Mouse (Mus musculus) CD4-positive, CD25-positive, alpha-beta regulatory T cell, adult 4 months (primary cell): ENCODE measurements around the gene Mettl21a. TPM values are rescaled to one million over a fixed set of nuclear protein-coding genes. Genes with fewer than 3 reads are reported as not detected.
"Not testable (repeated sequence)": the region's sequence is repeated elsewhere in the genome, so short reads cannot be mapped to it uniquely, and the experiment has no call there.

ENCODE experiments used
- ATAC-seq: one replicate; pipeline ENCODE4 v1.8.0; 2017
- polyA plus RNA-seq, 2 experiments: library from polyadenylated mRNA; unstranded; fragments of 100-300 nt; shearing (Covaris generic); gene quantifications; one replicate each; pipeline ENCODE4 v1.2.1; 2017

Mettl21a gene
- 10 to 100 TPM; 27.2 to 31.9 TPM for polyA plus RNA-seq

DNA sequence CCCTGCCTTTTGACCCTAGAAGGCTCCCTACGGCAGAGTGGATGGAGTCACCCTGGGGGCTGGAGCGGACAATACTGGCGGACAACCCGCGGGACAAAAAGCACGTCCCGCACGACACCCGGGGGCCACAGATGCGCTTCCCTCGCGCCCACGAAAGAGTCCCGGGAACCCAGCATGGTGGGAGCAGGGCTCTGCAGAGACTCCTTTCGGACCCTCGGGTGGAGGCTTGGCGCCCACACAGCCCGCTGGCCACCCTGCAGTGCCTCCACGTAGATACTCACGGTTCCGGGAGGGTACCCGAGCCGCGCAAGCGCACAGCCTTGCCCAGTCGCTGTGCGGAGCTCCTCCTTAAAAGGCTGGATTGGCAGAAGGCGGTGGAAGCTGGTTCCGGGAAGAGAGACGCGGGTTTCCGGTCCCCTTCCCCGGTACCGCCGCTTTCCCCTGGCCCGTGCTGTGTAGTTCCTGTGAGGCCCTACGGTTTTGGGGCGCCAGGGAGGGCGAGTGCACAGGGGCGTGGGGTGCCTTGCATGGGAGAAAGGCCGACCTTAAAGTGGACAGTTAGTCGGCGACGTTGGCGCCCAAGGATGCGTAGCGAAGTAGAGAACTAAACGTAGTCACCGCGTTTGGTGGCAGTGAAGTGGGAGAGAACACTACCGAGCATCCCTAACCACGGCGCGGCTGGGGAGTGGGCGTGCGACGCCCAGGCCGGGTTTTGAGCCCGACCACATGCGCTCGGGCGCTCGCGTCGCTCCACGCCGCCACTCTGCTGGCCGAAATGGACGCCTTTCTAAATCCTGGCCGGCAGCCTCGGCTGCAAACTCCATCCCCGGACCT is at the start of gene Mettl21a:
TSS of gene Mettl21a (minus strand) at position 362 of the 834 bp plus-strand sequence.
- peak; percentile 84 for ATAC-seq

DNA sequence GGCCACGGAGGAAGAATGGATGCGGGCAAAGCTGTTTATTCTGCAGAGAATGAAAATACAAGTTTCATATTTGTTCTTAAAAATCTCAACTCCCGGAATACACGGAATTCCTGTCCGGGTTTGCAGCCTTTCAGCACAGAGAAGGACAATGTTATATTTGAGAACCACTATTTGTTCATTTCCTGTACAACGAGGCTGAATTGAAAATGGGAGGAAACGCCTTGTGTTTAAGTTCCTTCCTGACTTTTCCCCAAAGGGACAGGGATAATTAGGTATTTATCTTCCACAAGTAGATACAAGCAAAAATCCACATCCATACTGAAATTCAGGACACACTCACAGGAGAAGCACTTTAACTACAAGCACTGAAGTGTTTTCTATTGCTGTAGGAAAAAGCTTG is 41.8 kb upstream of the Mettl21a start:
- no peak for ATAC-seq

DNA sequence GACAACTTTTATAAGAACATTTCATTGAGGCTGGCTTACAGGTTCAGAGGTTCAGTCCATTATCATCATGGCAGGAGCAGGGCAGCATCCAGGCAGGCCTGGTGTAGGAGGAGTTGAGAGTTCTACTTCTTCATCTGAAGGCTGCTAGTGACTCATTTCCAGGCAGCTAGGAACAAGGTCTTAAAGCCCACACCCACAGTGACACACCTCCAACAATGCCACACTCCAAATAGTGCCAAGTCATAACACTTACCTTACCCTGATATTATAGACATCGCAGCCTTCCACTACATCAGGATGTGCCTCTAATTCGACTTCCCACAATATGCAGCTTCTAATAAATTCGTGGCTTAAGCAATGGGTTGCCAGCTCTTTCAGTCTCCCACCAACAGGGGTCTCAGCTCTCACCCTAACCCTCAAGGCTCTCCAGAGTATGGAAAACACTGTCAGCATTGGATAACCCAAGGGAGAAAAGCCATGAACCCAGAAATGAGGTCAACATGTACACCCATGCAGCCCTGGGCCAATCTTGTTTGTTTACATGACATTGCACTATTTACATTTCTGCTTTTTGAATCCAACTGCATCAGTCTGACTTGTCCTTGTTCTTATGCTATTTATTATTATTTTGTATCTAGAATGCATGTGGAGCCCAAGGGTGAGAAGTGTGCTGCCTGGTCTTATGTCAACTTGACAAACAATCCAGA is 39.5 kb upstream of the Mettl21a start:
- ATAC-seq: no peak

DNA sequence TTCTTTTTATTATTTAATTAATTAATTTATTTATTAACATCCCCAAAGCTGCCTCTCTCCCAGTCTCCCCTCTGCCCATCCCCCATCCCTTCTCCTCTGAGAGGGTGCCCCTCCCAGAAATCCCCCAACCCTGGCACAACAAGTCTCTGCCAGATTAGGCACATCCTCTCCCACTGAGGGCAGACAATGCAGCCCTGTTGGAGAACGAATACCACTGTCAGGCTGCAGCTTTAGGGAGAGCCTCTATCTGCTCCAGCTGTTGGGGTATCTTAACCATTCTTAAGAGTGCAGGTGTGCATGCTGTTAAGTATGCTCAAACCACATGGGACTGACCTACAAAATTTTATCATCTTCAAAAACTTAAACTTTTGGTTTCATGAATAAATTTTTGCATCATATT is 38.4 kb upstream of the Mettl21a start:
- ATAC-seq: no peak

DNA sequence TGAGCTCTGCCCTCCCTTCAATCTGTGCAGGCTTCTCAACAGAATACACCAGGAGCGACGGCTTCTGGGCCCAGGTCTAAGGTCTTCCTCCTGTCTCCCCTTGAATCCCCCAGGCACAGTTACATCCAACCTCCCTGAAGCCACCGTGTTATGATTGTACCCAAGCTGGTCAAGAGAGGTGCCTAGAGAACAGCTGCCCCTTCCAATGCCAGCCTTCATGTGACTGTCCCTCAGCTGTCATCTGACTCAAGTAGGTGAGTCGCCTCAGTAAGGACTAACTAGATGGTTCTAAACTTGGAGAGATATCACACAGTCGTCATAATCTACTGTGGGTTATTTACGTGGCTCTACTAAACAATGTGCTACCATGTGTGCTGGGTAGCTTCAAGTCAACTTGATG is 36.7 kb upstream of the Mettl21a start:
- no peak for ATAC-seq

DNA sequence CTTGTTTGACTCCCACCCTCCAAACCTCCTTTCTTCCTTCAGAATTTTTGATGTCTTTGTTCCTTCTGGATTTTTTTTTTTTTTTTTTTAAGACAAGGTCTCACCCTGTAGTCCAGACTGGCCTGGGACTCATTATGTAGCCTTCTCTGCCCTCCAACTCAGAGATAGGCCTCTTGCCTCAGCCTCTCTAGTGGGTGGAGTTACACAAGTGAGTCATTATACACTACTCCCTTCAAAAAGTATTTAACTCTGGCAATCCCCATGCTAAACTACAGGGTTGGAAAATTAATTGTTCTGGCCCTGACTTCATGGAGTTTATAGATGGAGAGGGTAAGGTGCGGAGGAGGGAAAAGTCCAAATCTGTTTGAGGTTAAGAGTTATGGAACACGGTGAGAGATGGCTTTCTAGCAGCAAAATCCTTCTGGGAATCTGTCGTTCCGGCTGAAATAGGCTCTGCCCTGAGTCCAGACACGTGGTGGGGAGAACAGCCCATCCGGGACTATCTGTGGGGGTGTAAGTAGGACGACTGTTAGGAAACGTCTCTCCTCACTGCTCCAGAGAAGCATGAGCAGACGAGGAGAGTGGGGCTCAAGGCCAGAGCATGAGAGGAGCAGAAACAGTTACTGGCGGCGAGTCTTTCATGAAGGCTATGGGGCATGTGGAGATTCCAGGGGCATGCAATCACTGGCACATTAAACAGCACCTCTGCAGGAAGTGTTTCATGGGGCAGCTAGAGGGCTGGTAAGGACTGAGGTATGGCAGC is 32.5 kb upstream of the Mettl21a start:
- no peak for ATAC-seq

DNA sequence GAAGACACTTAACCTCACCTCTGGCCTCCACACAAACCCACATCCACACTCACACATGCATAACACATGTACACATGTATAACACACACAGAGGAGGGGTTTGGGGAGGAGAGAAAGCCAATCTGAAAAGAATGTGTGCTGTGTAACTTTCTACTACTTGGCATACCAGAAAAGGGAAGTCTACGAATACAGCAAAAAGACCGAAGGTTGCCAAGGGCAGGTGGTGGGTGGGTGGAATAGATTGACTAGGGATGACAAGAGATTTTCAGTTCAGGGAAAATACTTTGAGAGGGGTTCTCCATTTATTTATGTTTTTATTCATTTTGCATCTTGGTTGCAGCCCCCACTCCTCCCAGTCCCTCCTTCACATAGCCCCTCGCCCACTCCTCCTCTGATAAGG is 27.5 kb upstream of the Mettl21a start:
- ATAC-seq: no peak

DNA sequence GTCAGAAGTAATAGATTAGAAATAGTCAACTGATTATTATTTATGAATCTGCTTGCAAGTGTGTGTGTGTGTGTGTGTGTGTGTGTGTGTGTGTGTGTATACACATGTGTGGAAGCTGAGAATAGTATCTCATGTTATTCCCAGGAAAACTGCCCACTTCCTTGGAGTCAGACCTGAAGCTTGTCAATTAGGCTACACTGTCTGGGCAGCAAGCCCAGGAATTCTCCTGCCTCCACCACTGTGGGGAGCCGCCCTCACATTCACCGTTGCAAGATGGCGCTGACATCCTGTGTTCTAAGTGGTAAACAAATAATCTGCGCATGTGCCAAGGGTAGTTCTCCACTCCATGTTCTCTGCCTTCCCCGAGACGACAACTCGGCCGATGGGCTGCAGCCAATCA is 25.5 kb upstream of the Mettl21a start:
- ATAC-seq: not testable (repeated sequence)

DNA sequence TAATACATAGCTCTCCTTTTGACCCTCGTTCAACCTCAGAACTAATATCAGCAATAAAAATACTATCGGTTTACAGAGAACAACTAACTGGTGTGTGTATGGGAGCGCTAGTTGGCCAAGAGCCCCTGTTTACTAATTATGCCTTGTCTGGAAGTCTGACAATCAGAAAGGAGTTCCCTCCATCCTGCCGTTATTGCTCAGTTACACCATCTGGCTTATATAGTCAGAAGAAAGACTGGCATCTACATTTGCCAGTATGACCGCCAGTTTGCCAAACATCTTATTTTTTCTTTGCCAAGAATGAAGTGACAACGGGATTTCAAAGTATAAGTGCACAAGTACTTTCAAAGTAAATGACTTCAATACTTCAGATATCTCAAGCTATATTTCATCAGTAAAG is 24.0 kb upstream of the Mettl21a start:
- no peak for ATAC-seq

DNA sequence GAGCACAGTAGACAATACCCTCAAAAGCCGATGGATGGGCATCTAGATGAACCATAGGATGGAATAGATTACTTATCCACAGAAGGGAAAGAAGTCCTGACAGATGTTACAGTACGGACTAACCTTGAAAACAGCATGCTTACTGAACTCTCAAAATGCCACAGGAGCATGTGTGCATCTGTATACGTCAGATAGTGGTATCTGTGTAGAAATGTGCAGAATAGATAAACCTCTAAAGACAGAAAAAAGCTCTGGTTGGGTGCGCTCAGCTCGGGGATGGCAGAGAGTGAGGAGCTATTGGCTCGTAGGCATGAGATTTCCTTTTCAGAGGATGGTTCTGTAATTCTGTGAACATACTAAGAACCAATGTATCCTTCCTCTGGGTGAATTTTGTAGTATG is 22.2 kb upstream of the Mettl21a start:
- no peak for ATAC-seq

DNA sequence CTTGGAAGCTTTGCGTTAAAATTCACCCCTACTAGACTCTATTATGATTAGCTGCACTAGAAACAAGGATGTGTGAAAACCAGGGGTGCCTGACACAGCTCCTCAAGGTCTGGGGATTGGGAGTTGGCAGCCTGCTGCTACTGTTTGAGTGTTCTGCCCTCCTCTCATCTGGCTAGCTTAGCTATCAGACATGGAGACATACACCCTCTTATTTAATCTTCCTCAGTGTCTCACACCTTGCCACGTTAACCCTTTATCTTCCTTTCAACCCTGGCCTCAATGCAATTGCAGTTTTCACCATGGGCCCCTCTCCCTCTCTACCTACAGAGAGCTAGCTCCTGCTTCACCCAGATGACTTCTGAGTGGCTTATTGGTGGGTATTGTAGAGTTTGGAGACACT is 18.6 kb upstream of the Mettl21a start:
- ATAC-seq: no peak

DNA sequence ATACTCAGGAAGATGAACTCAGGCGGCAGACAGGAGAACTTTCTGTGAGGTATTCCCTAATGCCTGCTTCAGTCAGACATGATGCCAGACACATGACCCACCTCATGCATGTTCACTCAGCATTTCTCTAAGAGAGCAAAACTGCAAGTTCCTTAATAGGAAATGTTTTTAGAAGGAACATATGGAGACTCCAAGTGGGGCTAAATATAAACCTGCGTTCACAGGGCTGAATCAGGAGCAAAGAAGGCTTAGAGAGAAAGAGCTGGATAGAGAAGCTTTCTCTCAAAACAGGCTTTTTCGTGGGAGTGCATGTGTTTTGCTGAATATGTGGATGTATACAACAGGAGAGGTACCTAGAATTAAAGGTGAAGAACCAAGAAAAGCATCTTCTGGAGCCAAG is 16.2 kb upstream of the Mettl21a start:
- no peak for ATAC-seq

DNA sequence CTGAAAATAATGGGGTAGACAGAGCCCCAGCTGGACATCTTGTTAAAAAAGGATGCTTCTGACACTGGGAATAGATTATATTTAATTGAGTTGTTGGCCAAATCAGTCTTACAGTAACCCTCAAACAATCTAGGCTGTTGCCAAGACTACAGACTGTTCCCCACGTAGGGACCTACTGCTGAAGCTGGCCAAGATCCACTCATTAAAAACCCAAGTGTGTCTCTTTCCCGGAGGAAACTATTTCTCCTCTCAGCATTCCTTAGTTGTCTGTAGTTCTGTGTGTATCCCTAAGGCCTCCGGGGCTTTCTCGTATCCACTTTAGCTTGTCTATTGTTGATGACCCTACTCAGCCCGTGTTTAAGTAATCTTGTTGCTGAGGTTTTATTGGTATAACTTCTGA is 14.5 kb upstream of the Mettl21a start:
- ATAC-seq: no peak

DNA sequence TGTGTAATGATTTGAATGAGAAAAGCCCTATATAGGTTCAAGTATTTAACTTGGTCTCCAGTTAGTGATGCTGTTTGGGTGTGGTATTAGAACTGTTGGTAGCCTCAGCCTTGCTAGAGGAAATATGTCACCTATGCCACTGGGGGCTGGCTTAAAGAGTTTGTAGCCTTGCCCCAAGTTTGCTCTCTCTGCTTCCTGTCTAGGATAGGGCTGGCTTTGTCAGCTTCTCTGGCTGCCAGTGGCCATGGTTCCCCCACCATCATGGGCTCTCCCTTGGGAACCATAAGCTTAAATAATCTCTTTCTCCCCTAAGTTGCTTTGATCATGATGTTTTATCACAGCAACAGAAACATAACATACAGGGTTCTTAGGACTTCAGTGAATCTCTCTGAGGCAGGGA is 8.2 kb upstream of the Mettl21a start:
- ATAC-seq: no peak

DNA sequence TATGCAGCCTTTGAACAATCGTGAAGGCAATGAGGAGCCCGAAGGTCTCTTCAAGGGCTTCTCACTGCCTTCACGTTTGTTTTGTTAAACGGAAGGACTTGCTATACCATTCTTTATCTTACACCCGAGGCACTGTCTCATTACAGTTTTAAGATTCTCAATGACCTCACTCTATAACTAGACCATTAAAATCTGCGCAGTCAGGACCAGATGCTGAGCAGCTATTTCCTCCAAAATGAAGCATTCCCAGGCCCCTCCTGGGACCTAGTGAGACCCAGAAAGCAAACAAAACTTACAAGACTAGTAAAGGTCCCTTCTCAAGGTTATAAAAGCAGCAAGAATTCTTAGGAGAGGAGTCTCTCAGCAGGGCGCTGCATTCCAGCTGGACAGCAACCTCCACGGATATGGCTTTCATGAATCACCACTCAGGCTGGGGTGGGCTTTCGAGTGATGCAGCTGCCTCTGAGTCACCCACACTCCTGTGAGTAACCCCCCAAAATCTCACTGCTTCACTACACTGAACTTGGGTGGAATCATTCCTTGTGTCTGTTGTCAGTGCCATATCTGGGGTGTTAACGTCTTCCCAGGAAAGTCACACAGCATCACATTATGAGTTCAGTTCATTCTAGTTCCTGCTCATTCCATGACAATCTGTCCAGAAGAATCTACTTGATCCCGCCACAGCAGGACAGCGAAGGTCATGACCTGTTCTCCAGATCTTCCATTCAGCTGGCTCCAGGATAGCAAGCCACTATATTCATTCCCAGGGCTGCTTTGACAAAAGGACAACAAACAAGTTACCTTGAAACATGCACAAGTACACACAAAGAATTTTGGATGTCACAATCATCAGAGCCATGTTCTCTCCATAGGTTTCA is 6.8 kb upstream of the Mettl21a start:
- ATAC-seq: no peak

DNA sequence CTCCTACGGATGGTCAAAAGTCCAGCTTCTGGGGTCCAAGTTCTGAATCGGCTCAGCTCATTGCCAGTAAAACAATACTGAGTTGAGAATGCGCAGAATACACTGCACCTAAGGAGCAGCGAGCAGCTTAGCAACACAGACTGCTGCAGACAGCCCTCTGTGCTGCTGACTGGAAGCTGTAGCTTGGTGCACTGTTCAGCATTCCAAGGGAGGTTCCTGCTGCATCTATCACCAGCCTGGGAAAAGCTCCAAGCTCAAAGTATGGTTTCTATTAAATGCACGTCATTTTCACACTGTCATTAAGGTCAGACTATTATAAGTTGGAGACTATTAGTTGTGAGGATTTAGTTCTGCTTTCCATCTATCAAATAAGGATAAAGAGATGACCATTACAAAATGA is 4.1 kb upstream of the Mettl21a start:
- ATAC-seq: no peak

DNA sequence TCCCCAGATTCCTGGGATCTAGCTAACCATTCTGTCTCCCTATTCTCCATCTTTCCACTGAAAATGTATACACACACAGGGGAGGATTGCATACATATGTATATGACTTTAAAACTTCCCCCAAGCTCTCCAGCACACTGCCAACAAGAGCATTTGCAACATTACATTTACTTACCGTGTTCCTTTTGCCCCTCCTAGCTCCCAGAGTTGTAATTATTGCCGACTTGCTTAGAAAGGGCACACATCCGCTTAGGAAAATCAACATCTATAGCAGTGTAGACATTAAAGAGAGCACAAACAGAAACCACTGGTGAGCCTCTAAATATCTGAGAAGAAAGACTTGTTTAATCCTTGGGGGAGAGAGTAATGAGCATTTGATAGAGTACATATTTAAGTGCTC is 1.2 kb upstream of the Mettl21a start:
- no peak for ATAC-seq

DNA sequence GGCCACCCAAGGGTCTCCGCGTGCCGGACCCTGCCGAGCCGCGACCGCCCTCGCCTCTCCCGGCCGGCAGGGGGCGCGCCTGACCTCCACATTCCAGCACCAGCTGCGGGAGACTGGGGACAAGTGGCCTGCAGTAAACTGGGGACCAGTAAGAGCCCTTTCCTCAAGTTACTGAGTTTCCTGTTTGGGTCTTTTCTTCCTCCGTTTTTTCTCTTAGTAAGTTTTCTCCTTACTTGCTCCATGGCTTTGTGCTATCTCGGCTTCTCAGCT is 608 bp upstream of the Mettl21a start:
- peak; percentile 42 for ATAC-seq

DNA sequence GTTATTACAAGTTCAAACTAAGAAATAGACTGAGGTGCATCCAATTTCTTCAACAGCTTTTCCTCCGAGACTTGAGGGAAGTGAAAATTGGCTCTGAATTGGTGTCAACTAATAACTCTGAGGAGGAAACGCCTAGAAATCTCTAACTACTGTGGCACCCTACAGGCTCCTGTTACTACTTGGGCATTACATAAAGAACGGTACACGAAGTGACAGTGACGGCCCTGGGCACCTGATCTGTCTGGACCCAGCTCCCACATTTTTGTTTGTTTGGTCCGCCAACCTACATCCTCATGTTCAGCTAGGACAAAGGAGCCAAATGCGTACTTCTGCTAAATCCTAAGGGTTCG is 536 bp downstream of the Mettl21a start:
- peak; percentile 5 for ATAC-seq

DNA sequence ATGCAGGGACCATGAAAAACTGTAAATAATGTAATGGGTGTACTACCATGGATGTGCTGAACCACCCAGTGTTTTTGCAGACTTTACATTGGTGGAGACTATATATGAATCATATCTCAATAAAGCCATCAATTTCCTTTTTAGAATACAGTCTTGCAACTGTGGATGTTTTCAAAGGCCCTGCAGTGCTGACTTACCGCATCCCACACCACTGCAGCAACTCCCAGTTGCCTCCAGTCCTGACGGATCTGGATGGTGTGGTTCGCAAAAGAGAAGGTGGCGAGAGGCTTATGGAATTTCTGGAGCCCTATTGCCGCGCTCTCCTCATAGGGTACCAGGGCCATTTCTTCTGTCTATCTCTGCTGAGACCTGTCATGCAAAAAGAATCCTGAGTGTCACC is 966 bp downstream of the Mettl21a start:
- ATAC-seq: no peak

DNA sequence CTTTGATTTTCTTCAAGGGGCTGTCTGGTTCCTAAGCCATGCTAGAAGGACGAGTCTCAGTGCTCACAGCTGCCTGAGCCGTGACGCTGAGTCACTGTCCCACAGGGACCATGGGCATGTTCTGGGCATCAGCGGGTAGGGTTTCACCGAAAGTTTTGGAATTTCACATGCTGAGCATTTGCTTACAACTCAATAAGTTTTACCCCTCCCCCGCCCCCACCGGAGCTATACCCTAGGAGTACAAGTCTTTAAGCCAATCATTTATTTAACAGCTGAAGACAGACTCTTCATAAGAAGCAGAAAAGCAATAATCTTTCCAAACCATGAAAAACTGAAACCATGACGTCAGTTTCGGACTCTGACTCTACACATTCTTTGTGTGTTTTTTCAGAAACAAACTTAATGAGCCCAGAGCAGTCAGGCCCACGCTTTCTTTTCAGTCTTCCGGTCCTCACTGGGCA is 1.5 kb downstream of the Mettl21a start:
- peak; percentile 9 for ATAC-seq

DNA sequence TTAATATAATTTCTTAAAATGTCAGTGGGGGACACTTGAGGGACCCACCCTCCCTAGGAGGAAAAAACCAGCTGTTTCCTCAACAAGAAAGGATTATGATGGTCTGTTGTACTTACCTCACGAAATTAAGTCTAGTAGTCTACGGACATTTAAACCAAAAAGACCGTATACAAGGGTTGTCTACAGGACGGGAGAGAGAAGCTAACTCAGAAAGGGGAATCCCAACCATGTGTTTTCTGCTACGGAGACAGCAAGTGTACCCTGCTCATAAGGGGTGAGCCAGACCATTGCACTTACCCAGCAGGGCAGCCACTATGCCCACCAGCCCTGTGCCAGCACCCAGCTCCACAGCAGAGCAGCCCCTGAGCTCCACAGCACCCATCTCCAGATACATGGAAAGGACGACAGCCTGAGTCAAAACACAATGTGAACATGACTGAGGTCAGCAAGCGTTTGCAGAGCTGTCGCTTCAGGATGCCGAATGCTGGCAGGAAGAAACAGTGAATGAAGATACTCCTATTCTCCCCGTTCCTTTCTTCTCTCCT is 2.2 kb downstream of the Mettl21a start:
- no peak for ATAC-seq
